Mouse (Mus musculus): ENCODE results near the gene Ttll5.
A peak's percentile ranks its signal among the peaks of the same experiment; 100 is the strongest.

Gene Ttll5

DNA sequence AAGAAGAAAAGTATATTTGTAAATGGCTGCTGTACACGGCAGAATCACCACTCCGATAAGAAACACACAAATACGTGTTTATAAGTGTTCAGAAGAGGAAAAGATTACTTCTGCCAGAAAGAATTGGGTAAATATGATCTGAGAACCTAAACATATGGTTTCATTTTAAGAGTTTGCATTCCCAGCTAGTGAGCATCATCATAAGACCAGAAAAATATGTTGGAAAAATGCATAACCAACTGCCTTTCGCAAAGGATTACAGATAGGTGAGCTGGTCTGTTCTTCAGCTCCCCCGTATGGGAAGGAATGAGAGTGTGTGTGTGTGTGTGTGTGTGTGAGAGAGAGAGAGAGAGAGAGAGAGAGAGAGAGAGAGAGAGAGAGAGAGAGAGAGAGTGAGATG is 186.2 kb downstream of the Ttll5 start:
- DNase-seq (ENCODE audit: low read depth, low spot score) = no peak

GRCm38 (mm10) chr12:86012195-86012594 is 187.7 kb downstream of the Ttll5 start:
- no peak for DNase-seq (ENCODE audit: low read depth, low spot score)

DNA sequence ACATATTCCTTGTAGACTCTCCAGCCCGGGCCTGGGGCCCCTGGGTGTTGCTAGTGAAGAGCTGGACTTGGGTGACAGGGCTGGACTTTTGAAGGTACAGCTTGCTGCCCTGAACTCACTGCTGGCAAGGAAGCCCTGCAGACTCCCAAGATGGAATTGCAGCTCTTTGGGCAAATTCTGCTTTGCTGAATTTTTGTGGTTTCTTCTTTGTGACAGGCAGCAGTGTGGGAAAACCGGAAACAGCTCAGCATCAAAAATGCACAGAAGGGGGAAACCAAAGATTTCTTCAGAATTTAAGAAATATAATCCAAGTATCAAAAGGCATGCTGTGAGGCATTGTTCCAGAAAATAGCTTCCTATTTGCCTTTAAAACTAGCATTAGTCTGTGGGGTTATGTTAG is 189.7 kb downstream of the Ttll5 start:
- DNase-seq (ENCODE audit: low read depth, low spot score) = no peak

GRCm38 (mm10) chr12:86014621-86015020 is 190.2 kb downstream of the Ttll5 start:
- no peak for DNase-seq (ENCODE audit: low read depth, low spot score)

DNA sequence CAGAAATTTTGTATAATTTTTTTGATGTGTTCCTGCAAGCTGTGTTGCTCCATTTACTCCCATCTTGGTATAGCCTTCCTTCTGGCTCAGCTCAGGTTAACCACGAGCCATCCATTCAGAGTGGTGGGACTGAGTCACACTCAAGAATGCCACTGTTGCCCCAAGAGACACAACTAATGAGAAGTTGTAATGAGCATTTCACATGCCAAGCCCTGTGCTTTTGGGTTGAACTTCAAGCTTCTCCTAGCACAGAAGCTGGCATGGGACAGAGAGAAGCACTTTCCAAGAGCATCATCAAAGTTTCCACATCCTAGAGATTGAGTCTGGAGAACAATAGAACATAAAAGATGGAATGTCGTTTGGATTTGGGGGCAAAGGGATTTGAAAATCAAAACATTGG is 190.7 kb downstream of the Ttll5 start:
- no peak for DNase-seq (ENCODE audit: low read depth, low spot score)

DNA sequence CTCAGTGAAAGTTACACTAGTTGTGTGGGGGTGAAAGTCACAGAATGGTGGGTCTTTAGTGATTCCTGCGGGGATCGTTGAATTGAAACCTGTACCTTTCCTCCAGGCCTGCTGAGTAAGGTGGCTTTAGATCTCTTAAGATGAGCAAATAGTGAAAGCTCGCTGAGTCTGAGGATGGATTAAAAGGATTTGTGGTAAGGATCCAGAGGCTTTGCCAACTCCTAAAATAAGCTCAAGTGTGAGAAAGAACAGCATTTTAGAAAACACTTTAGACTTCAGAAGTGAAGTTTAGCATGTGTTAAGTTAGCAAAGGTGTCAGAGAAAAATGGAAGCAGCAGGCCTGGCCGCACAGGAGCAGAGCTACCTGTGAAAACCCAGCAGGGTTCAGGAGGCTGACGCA is 192.9 kb downstream of the Ttll5 start:
- DNase-seq (ENCODE audit: low read depth, low spot score) = no peak

DNA sequence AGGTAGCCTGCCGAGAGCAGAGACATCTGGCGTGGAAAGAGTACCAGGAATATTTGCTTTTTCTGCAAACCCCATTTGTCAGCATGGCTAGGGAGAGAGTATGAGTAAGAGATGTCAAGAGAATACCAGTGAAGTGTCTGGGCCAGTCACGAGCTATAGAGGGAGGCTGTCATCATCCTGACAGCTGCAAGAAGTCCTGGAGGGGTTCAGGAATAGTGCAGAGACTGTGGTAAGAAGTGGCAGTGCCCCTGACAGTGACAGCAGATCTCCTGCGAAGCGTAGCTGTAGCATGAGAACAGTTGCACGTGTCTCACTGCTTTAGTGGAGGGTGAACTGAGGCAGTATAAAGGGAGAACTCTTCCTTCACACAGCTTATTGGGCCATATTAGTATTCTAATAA is 197.1 kb downstream of the Ttll5 start:
- DNase-seq (ENCODE audit: low read depth, low spot score) = no peak

GRCm38 (mm10) chr12:86022282-86022984 is 198.0 kb downstream of the Ttll5 start:
- no peak for DNase-seq (ENCODE audit: low read depth, low spot score)

GRCm38 (mm10) chr12:86023081-86023871 is 198.8 kb downstream of the Ttll5 start:
- DNase-seq (ENCODE audit: low read depth, low spot score) = peak; percentile 40

DNA sequence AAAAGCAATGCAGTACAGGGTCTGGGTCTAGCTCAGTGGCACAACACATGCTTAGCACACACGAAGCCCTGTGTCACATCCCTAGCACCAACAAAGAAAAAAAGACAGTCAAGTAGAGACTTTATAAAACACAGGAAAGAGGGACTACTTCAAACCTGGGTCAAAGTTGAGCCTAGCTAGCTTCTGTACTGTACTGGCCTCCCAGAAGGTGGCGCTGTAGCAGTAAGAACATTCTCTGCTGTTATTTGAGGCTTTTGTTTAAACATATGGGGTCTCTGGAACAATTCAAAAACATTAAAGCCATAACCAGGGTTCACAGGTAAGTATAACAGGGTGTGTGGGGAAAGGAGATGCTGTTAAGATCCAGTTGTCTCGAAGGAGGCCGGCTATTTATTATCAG is 200.0 kb downstream of the Ttll5 start:
- no peak for DNase-seq (ENCODE audit: low read depth, low spot score)

DNA sequence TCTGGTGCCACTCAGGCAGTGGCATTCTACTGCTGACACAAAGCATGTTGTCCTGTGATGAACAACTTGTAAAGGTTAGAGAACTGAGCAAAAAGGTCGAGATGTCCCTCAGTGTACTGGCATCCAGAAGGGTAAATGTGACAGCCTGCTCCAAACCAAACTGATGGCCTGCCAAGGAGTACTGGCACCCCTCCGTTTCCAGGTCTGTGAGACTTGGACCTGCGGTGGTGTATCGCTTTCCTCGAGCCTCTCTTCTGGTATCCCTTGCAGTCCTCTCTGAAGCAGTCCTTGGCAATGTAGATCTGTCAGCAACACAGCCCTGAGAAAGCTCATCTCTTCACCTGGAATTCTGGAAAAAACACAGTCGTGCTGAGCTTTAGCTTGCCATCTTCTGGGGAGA is 201.0 kb downstream of the Ttll5 start:
- peak; percentile 60 for DNase-seq (ENCODE audit: low read depth, low spot score)

- DNase-seq (ENCODE audit: low read depth, low spot score) = no peak
Measured at GRCm38 (mm10) chr12:86027000-86027399, 202.5 kb downstream of the Ttll5 start.

GRCm38 (mm10) chr12:86027747-86028146 is 203.3 kb downstream of the Ttll5 start:
- no peak for DNase-seq (ENCODE audit: low read depth, low spot score)

DNA sequence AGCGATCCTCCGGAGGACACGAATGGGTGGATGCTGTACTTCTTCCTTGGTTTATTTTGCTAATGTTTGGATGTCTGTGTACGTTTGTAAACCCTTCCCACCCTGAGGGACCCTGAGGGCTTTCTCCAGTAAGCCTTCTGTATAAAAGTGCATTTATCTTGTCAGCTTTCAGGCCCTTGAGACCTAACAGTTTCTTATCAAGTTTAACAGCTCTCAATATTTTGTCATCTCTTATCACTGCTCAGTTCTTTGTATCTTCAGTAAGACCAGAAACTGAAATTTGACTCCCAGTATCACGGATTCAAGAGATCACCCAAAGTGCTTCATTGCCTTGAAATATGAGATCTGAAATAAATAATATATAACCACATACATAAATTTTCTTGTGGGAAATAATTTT is 206.5 kb downstream of the Ttll5 start:
- no peak for DNase-seq (ENCODE audit: low read depth, low spot score)

DNA sequence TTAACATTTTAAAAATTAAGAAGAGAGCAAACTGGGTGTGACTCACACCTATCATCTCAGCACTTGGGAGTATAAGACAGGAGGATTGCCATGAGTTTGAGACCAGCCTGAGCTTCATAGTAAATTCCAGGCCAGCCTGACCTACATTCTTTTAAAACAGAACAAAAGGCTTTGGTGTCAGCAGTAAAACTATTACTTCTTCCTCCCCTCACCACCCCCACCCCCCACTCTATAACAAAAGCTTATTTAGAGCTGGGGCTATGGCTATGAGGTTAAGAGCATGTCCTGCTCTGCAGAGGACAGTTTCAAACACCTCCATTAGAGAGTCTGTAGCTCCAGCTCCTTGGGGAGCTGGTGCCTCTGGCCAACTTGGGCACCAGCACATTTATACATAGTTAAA is 211.1 kb downstream of the Ttll5 start:
- DNase-seq (ENCODE audit: low read depth, low spot score) = no peak

DNA sequence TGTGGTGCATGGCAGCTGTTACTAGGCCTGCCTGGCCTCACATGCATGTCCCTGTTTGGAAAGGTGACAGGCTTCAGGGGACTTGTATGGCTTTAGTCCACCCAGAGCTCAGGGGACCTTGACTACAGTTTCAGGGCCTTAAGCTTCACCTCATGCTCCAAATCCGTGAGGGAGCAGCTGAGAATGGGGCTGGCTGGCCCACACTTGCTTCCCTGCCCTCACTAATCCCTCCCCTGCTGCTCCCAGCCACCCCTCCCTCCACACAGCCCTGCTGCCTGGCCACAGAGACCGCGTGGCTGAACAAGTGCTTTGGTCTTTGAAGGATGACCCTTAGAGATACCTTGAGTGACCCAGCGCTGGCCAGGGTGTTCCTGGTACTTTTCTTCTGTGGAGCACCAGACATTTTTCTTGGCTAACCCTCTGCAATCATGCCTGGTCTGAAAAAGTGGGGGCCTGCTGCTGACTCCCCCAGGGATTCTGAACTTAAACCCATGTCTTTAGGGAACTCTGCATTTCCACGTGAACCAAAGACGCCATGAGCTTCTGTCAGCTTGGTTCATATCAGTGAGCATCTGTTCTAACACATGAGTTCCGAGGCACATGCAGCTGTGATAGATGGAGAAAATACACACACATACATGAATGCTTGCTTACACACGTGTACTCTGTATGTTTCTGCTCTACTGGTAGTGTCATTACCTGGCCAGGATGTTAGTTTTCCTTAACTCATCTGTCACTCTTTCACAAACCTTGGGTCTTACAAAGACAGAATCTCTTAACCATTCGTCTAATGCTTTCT is 212.1 kb downstream of the Ttll5 start:
- DNase-seq (ENCODE audit: low read depth, low spot score) = no peak

DNA sequence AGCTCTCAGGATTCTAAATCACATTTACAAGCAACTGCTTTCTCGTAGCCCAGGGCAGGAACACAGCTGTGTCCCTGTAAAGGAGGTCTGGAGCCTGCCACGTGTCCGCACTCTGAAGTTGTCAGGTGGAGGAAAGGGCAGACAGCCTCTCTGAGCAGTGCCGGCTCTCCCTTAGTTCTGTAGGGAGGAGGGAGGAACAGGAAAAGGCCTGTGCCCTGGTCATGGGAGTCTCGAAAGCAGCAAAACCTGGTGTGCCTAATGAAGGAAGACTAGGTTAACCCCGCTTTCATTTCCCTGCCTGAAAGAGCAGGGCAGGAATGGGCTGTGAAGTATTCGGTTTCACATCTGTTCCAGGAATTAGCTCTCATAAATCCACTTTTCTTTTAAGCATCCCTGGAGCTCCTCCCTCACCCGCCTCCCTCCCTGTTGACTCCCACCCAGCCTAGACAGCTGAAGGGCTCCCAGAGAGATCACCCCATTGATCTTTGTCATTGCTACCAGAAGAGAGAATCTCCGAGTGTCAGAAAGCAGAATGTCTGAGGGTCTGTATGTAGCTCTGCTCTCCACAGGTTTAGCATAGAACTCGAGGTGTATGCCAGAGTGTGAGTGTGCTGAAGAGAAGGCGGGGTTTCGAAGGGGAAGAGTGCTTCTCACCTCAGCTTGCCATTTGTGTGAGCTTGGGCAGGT is 212.9 kb downstream of the Ttll5 start:
- no peak for DNase-seq (ENCODE audit: low read depth, low spot score)

DNA sequence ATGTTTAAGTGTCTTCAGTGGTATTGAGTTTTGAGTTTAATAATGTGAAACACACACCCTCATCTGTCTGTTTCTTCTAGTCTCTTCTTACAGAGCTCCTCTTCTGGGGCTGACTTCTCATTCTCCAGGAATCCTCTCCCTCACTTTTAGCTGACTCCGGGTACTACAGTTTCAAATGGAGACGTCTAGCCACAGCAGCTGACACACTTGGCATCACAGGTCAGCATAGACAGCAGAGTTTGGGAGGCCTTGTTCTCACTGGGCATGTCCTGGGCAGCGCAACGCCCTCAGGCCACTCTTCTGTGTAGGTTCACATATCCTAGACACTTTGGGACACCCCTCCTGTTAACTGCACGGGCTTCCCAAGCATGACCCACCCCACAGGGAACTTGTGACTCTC is 214.6 kb downstream of the Ttll5 start:
- DNase-seq (ENCODE audit: low read depth, low spot score) = peak; percentile 52

DNA sequence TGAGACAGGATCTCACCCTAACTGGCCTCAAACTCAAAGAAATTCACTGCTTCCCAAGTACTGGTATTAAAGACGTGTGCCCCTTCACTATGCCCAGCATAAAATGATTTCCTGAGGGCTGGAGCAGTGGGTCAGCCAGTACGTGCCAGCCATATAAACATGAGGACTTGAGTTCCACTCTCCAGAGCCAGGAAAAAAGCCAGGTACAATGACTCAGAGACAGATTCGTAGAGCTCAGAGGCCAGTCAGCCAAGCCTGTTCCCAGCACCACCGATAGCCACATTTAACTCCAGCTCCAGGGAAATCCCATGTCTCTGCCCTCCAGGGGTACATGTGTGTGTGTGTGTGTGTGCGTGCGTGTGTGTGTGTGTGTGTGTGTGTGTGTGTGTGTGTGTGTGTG is 215.3 kb downstream of the Ttll5 start:
- DNase-seq (ENCODE audit: low read depth, low spot score) = no peak

DNA sequence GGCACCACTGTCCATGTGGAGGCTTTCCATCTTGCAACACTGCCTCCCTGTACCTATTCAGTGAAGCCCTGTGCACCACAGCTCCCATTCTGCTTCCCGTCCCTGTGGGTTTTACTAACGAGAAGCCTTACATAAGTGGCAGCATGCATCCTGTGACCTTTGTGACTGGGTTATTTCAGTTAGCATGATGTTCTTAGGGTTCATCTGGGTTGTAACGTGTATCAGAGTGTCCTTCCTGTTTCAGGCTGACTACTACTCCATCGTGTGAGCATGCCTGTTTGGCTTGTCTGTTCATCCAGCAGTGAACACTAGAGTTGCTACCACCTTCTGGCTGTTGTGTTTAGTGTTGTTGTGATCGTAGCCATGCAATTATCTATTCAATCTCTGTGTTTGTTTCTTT is 221.7 kb downstream of the Ttll5 start:
- DNase-seq (ENCODE audit: low read depth, low spot score) = no peak

GRCm38 (mm10) chr12:86046776-86047175 is 222.3 kb downstream of the Ttll5 start:
- DNase-seq (ENCODE audit: low read depth, low spot score) = no peak

GRCm38 (mm10) chr12:86047376-86047775 is 222.9 kb downstream of the Ttll5 start:
- DNase-seq (ENCODE audit: low read depth, low spot score) = no peak

Measured in skeletal muscle tissue, adult 2 months (tissue).